Mouse (Mus musculus) ES-E14 (cell line): ENCODE measurements around the gene Ropn1l. TPM values are rescaled to one million over a fixed set of nuclear protein-coding genes. Genes with fewer than 3 reads are reported as not detected.

ENCODE experiments used
- DNase-seq: peaks from one replicate; pipeline ENCODE4 v3.0.0-alpha.2; 2013; ENCODE audit warnings: low read depth, low spot score
- H3K27ac ChIP-seq: 2 replicates; pipeline ENCODE4 v1.5.1; 2012; ENCODE audit warnings: low read depth, mild to moderate bottlenecking, low read length, moderate library complexity, mixed read lengths; ENCODE audit not compliant: poor library complexity, insufficient read depth, severe bottlenecking
- H3K36me3 ChIP-seq: 2 replicates; pipeline ENCODE4 v1.6.1; 2012; ENCODE audit warnings: mild to moderate bottlenecking, low read length, moderate library complexity, mixed read lengths; ENCODE audit not compliant: control insufficient read depth, poor library complexity, insufficient read depth, severe bottlenecking
- H3K4me1 ChIP-seq, 2 experiments: fragments of 150-350 bp in 1 of 2; sonication (generic) in 1 of 2; 2 replicates each; pipeline ENCODE4 v1.6.1; 2012; ENCODE audit warnings: low read length in 2 of 2, mild to moderate bottlenecking in 1 of 2, mixed read lengths in 1 of 2; ENCODE audit not compliant: control insufficient read depth in 2 of 2, insufficient read depth in 2 of 2, poor library complexity in 1 of 2
- H3K4me3 ChIP-seq, 2 experiments: fragments of 150-350 bp in 1 of 2; sonication (generic) in 1 of 2; 2 replicates each; pipeline ENCODE4 v1.5.1; 2012; ENCODE audit warnings: low read length in 2 of 2, low read depth in 1 of 2, mild to moderate bottlenecking in 1 of 2, mixed read lengths in 1 of 2; ENCODE audit not compliant: insufficient read depth in 1 of 2, poor library complexity in 1 of 2, severe bottlenecking in 1 of 2
- H3K9ac ChIP-seq: 2 replicates; pipeline ENCODE4 v1.6.1; 2012; ENCODE audit warnings: low read depth, mild to moderate bottlenecking, low read length, mixed read lengths; ENCODE audit not compliant: poor library complexity, insufficient read depth, severe bottlenecking
- H3K9me3 ChIP-seq: fragments of 150-350 bp; sonication (generic); 2 replicates; pipeline ENCODE4 v1.6.1; 2012; ENCODE audit warnings: low read depth, mild to moderate bottlenecking, low read length; ENCODE audit not compliant: control insufficient read depth, insufficient read depth
- CHD2 ChIP-seq: IDR thresholded peaks from 2 replicates; pipeline ENCODE4 v1.6.1; 2014; ENCODE audit warnings: mild to moderate bottlenecking, low read depth, low read length, inconsistent platforms
- HCFC1 ChIP-seq: IDR thresholded peaks from 2 replicates; pipeline ENCODE4 v1.6.1; 2012; ENCODE audit warnings: low read length, inconsistent platforms, borderline replicate concordance; ENCODE audit not compliant: insufficient read depth
- MAFK ChIP-seq: IDR thresholded peaks from 2 replicates; pipeline ENCODE4 v1.6.1; 2014; ENCODE audit warnings: mild to moderate bottlenecking, low read depth, low read length, inconsistent platforms; ENCODE audit not compliant: insufficient read depth
- ZC3H11A ChIP-seq: IDR thresholded peaks from 2 replicates; pipeline ENCODE4 v1.6.1; 2012; ENCODE audit warnings: low read depth, mild to moderate bottlenecking, inconsistent platforms, low read length, borderline replicate concordance
- ZNF384 ChIP-seq: IDR thresholded peaks from 2 replicates; pipeline ENCODE4 v1.6.1; 2012; ENCODE audit warnings: low read depth, low read length, inconsistent platforms
- in situ Hi-C, 2 experiments: fragments of 600-800 bp; cut with MboI; formaldehyde crosslinking; loops; one replicate each; pipeline ENCODE4 v1.15.1; 2025; ENCODE audit warnings: low sequenced_read_pairs in 2 of 2, inconsistent platforms in 1 of 2; ENCODE audit not compliant: unreplicated experiment in 2 of 2
- total RNA-seq: library from RNA; depleted of rRNA; stranded (reverse); fragments of 300-350 nt; gene quantifications from 2 replicates; pipeline ENCODE4 v1.2.3, GENCODE M21; 2012

The Ropn1l gene
- total RNA-seq, 1 experiment, result not detected

- no peaks in the 10 kb centered on the region for H3K9me3 ChIP-seq
- TF ChIP-seq HCFC1, result no peak
- TF ChIP-seq CHD2, result no peak
- no peak for TF ChIP-seq ZC3H11A
- TF ChIP-seq ZNF384, result no peak
- TF ChIP-seq MAFK, result no peak
- no peak overlapping the region for H3K27ac ChIP-seq
- H3K9ac ChIP-seq, result no peak overlapping the region
- H3K4me3 ChIP-seq, result no peak overlapping the region
- in situ Hi-C loops, result no loop called here
- H3K36me3 ChIP-seq, result no peaks in the 10 kb centered on the region
- peaks cover 0 to 7% of the 10 kb centered on the region in 2 experiments; a peak in 2 of 4 replicates for H3K4me1 ChIP-seq
- no peak for DNase-seq
Observed at GRCm38 (mm10) chr15:31442698-31443097, 10.8 kb downstream of the Ropn1l start.

DNA sequence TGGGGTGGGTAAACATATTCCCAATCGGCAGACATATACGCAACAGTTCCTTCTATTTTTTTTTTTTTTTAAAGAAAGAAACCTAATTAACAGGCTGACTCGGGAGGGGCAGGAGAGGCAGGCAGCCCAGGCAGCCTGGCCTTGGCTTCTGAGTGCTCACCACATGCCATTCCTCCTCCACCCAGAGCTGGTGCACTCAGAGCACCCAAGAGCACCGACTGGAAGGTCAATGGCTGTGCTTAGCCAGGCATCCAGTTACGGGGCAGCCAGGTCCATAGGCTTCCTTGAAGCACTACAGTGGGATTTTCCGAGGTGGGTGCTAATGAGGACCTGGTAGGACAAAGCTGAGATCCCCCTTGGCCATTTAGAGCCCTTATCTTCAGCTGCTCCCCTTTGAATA is 11.5 kb downstream of the Ropn1l start:
- Histone ChIP-seq H3K9me3 (no peaks in the 10 kb centered on the region), H3K9ac (no peak overlapping the region), H3K36me3 (no peaks in the 10 kb centered on the region), H3K4me3 (peak overlapping the region in 1 of 2 experiments; percentile 30; a peak in 1 of 4 replicates), H3K4me1 (peaks cover 0 to 6% of the 10 kb centered on the region in 2 experiments; a peak in 2 of 4 replicates), H3K27ac (no peak overlapping the region)
- TF ChIP-seq MAFK (no peak), ZNF384 (no peak), ZC3H11A (no peak), CHD2 (no peak), HCFC1 (no peak)
- no peak for DNase-seq
- in situ Hi-C loops, result no loop called here

DNA sequence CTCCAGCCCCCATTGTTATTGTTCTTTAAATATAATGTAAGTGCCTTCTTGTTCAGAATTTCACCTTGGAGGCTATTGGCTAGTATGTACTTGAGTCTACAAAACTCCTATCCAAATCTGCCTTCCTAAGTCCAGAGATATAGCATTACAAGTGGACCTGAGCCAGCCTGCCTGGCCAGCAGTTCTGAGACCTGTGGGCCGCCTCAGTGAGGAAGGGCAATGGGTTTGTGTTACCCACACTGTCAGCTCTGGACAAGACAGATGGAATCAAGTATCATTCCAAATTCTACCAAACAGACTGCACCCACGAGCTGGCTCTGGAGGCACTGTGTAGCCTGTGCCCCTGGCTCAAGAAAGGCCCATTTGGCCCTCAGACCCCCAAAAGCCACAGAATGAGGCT is 16.7 kb downstream of the Ropn1l start:
- in situ Hi-C loops, result no loop called here
- H3K4me3 ChIP-seq, result no peak overlapping the region
- H3K27ac ChIP-seq, result no peak overlapping the region
- no peaks in the 10 kb centered on the region for H3K9me3 ChIP-seq
- no peak for DNase-seq
- H3K9ac ChIP-seq, result no peak overlapping the region
- H3K4me1 ChIP-seq, result no peaks in the 10 kb centered on the region
- TF ChIP-seq MAFK, result no peak
- no peak for TF ChIP-seq ZNF384
- TF ChIP-seq ZC3H11A, result no peak
- no peak for TF ChIP-seq HCFC1
- no peak for TF ChIP-seq CHD2
- no peaks in the 10 kb centered on the region for H3K36me3 ChIP-seq

- no peak for DNase-seq
- Histone ChIP-seq H3K4me1 (no peaks in the 10 kb centered on the region), H3K36me3 (no peaks in the 10 kb centered on the region), H3K9me3 (no peaks in the 10 kb centered on the region), H3K27ac (no peak overlapping the region), H3K4me3 (no peak overlapping the region), H3K9ac (no peak overlapping the region)
- TF ChIP-seq ZNF384 (no peak), CHD2 (no peak), MAFK (no peak), ZC3H11A (no peak), HCFC1 (no peak)
- in situ Hi-C loops, result no loop called here
Observed at GRCm38 (mm10) chr15:31436083-31436482, 17.5 kb downstream of the Ropn1l start.

GRCm38 (mm10) chr15:31433768-31434167 is 19.8 kb downstream of the Ropn1l start:
- no peak overlapping the region for H3K9ac ChIP-seq
- no peak for TF ChIP-seq HCFC1
- no peaks in the 10 kb centered on the region for H3K36me3 ChIP-seq
- no peak overlapping the region for H3K4me3 ChIP-seq
- no peak for DNase-seq
- H3K9me3 ChIP-seq, result no peaks in the 10 kb centered on the region
- no peak overlapping the region for H3K27ac ChIP-seq
- in situ Hi-C loops, result no loop called here
- H3K4me1 ChIP-seq, result no peaks in the 10 kb centered on the region
